Mouse (Mus musculus) embryo, embryonic 9.5 days (tissue): ENCODE results near the gene Tmigd1.
A peak's percentile ranks its signal among the peaks of the same experiment; 100 is the strongest.
"Not testable (repeated sequence)": the region's sequence is repeated elsewhere in the genome, so short reads cannot be mapped to it uniquely, and the experiment has no call there.

Source experiments
- DNase-seq: peaks from one replicate; pipeline ENCODE4 v3.0.0-alpha.2; 2017; ENCODE audit errors: extremely low spot score

Gene Tmigd1

DNA sequence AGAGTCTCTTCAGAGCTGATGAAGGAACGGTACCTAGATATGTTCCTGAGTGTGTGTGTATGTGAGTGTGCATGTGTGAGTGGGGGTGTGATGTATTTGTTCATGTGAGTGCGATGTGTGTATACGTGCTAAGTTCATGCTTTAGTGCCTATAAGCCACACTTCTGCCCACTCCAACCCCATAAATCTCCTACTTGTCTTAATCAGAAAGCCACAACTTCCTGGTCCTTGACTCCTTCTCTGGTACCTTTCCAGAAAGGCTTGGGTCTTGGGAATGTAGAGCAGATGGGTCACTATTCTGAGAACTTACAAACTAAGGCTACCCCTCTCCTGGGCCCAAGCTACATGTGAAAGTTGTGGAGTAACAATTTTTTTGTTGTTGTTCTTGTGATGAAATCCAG is 3.2 kb upstream of the Tmigd1 start:
- no peak for DNase-seq

- no peak for DNase-seq
Observed at GRCm38 (mm10) chr11:76899758-76900738, 1.9 kb upstream of the Tmigd1 start.

- no peak for DNase-seq
Observed at GRCm38 (mm10) chr11:76904340-76904739, 2.4 kb downstream of the Tmigd1 start.

DNA sequence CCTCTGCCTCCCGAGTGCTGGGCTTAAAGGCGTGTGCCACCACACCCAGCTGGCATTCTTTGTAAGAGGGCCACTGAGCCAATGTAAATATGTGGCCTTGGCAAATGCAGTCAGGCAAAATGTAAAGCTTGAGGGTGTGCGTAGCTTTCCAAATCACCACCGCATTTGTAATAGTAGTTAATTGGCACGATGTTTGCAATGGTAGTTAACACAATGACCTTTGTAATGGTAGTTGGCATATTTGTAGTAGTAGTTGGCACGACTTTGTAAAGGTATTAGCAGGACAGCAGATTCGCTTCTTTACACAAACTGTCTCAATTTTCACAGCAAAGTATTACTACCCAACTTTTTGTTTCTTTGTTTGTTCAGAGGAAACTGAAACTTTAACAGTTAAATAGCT is 6.7 kb downstream of the Tmigd1 start:
- DNase-seq = no peak

DNA sequence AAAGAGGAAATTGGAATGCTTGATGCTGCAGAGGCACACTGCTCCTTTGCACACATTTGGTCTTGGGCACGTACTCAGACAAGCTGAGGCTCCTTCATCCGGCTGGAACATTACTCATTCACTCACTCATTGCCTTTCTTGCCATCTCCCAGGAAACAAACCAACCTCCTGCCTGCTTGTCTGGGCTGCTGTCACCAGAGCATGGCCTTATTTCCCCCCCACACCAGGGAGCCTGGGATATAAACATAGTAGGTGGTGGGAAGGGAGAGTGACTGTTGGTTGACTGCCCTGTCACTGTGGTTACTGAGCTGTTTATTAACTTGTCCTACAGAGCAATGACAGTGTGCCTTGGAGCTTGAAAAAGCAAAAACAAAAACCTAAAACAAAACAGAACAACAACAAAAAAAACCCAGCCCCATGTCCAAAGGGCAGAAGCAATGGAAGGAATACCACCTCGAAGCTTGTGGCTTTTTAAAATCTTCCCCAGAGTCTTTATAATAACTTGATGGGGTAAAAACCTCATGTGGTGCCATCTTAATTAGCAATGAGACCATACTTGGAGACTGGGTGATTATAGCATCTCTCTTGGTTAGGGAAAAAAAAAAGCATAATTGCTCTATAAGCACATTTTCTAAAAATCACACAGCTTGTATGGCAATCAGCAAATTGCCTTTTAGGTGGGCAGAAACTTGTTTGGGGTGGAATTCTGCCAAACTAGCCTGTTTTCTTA is 9.5 kb downstream of the Tmigd1 start:
- no peak for DNase-seq

DNA sequence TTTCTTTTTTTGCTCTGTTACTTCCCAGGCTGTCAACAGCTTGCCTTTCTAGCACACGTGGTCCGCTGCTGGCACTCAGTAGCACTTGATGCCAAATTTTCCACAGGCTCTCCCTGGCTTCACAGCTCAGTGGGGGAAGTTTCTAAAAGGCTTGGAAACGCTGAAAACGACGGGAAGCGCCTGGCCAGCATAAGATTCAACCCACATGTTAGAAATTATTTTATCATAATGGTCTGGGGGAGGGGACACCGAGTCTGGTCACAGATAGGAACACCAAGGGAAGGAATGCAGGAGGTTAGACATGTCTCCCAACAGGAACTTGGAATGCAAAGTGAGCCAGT is 10.1 kb downstream of the Tmigd1 start:
- no peak for DNase-seq

DNA sequence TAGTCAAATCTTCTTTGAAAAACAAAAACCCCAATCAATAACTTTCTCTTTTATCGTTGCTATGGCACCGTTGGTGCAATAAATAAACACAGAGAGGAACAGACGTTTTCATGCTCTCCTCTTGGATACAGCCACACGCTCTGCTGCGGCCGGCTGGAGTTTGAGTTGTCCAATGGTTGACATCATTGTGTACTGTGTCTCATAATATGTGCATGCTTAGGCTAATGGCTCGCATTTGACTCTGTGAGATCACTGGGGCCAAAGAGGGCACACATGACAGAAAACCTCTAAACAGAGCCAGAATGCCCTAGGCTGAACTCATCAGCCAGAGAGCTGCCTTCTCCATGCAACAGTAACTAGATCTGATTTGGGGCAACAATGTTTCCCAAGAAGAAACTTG is 12.4 kb downstream of the Tmigd1 start:
- DNase-seq = no peak

- DNase-seq = peak; percentile 30
Observed at GRCm38 (mm10) chr11:76916539-76917229, 14.7 kb downstream of the Tmigd1 start.

DNA sequence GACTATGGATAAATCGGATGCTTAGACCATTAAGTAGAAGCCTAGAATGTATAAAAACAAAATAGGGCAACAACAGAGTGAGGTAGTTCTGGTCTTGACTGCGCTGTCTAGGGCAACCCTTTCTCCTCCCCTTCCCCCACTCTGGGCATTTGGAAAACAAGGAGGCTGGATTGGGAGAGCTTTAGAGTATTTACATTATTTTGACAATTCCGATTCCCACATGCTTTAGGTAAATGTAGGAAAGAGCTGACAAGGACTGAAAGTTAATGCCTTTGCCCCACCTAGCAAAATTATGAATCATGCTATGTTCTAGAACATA is 15.2 kb downstream of the Tmigd1 start:
- peak; percentile 28 for DNase-seq

DNA sequence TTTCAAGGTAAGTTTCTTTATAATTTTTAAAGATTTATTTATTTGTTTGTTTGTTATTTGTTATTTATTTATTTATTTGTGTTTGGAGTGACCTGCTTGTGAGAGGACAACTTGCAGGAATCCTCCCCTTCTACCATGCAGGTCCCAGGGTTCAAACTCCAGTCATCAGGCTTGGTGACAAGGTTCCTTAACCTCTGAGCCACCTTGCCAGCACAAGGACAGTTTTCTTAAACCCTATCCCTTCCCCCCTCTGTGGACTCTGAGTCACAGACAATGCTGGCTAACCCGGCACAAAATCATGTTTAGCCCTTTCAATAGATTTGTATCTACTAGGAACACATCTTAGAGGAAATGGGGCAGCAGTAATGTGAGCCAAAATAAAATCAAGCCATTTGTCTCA is 18.6 kb downstream of the Tmigd1 start:
- DNase-seq = no peak

DNA sequence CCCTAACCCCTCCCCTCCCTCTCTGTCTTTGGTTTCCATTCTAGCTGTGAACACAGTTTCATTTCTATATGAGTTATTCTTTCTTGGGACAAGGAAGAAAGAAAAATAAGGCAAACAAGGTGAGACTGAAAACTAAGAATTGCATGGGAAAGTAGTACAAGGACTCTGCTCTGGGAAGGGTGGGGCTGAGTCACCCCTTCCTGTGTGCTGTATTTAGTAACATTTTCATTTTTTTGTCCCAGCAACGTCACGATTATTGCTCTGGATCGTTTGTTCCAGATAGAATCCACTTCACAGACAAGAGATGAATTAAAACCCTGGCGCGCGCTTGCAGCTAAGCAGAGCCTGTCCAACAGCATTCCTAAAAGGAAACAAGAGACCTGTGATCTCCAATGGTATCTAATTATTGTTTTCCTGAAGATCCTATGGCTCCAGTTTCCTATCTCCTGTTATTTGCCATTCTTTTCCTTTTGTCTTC is 22.8 kb downstream of the Tmigd1 start, which contains the start of gene Blmh:
Gene Blmh (plus strand): TSS at position 51 of the 478 bp plus-strand sequence.
- no peak for DNase-seq

DNA sequence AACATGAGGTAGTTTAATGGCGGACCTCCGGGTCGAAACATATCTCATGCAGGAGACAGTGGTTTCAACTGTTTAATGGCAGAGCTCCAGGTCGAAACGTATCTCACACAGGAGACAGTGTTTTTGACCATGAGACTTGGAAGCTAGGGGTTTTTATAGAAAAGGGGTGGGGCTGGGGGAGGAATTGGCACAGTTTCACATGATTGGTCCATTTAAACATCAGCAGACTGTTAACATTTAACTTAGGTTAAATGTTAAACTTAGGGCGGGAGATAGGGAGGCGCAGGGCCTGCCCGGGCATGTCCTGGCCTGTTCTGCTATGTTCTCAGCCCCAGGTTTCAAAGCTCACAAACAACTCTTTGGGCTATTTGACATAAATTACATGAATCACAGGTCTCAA is 26.6 kb downstream of the Tmigd1 start:
- DNase-seq = not testable (repeated sequence)

GRCm38 (mm10) chr11:76933209-76933608 is 31.2 kb downstream of the Tmigd1 start:
- DNase-seq = no peak

DNA sequence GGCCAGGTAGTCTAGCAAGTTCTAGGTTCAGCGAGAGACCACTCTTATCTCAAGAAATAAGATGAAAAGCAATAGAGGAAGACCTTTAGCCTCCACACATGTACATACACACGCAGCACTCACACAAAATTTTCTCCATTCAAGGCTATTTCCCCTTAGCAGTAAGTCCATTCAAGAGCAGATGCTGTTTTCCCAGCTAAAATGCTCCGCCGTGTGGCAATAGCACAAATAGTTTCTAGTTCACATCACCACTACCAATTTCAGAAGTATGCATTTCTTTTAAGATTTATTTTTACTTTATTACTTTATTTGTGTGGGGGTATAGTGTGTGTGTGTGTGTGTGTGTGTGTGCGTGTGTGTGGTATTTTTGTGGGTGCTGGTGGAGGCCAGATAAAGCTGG is 34.6 kb downstream of the Tmigd1 start:
- no peak for DNase-seq

DNA sequence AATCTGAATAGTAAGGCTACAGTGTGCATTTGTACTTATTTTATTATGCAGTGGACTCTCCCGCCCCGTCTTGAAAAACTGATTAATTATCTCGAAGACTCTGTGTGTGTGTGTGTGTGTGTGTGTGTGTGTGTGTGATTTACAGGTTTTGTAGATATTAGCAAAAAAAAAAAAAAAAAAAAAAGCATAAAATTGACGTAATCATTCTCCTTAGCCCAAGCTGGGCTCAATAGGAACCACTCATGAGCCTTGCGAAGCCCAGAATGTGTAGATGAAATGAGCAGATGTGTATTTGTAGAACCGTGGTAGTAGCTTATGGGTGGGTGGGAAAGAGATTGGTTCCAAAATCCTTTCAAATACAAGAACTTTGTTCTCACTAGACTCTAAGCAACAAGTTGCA is 42.9 kb downstream of the Tmigd1 start:
- DNase-seq = no peak

DNA sequence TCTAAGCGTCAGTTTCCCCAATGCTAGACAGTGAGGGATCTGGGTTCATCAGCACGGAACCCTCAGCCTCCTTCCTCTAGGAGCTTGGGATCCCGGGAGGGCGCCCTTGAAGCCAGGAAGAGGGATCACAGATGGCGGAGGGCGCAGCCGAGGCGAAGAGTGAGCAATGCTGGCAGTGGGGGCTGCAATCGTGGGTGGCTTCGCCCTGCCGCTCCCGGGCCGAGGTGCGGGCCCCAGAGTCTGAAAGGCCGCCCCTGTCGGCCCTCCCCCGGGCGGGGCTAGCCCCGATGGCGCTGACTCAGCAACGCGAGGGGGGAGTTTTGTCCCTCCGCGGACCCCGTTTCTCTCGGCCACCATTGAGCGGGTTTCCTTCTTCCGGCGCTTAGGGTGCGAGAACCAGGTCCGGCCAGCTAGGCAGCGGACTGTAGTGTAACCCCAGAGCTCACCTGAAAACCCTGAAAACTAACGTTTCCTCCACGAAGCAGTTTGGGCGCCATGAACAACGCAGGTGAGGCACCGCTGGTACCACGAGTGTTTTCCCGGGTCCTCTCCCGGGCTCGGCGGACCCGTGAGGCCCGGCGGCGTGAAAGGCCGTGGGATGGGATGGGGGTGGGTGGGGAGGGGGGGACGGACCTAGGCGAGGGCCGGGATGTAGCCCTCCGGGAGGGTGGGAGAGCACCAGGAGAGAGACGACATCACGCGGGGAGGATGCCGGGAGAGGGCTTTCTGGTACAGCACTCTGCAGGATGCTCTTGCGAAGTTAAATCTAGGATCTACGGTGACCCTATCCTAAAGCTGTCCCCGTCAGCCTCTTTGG is 43.6 kb downstream of the Tmigd1 start:
- peak; percentile 96 for DNase-seq

- DNase-seq = no peak
Observed at GRCm38 (mm10) chr11:76946203-76946585, 44.2 kb downstream of the Tmigd1 start.

DNA sequence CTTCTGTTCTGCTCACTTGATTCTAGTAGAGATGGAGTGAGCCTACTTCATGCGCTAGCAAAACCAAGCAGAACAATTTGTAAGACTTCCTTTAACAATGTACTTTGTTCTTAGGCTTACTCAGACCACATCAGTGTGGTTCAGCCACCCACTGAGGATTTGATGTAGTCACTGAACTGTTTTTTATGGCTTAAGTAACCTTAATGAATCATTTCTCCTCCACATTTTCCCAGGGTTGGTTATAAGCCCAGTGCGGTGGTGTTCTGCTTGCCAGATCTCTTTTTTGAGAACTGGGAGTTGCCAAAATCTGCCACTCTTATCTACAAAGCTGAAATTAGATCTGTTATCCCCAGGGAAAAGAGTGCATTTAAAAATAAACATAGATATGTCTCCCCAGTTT is 51.6 kb downstream of the Tmigd1 start:
- DNase-seq = no peak

GRCm38 (mm10) chr11:76965703-76966102 is 63.7 kb downstream of the Tmigd1 start:
- no peak for DNase-seq
